Mouse (Mus musculus): ENCODE results near the gene Ndufb5.
"Not testable (repeated sequence)": the region's sequence is repeated elsewhere in the genome, so short reads cannot be mapped to it uniquely, and the experiment has no call there.

DNA sequence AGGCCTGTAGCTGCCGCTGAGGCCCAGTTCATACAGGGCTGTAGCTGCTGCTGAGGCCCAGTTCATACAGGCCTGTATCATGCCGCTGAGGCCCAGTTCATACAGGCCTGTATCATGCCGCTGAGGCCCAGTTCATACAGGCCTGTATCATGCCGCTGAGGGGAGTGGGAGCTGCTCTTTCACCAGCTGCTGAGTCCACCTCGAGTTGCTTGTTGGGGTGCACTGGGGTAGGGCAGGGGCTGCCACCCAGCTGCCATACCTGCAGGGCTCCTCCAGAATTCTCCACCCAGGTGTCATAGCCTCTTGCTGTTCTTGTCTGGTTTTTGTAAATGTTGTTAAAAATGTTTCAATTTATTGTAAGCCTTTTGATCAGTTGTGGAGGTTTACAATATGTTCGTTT, 19.4 kb upstream of the Ndufb5 start:
- not testable (repeated sequence) for TF ChIP-seq EP300 (optimal IDR thresholded peaks at IDR 0.05); CTCF (IDR thresholded peaks at IDR 0.05; ENCODE audit: low read depth)

Data from stomach, postnatal 0 days (tissue).